Mouse (Mus musculus) embryonic fibroblast, embryonic 13.5 days (primary cell): Measurements from ENCODE around the gene Tsc22d4.

Experiments
- CTCF ChIP-seq: IDR thresholded peaks from 2 replicates; pipeline ENCODE4 v1.5.1; 2011; ENCODE audit warnings: mild to moderate bottlenecking, control low read depth, low read length, moderate library complexity, borderline replicate concordance; ENCODE audit not compliant: insufficient read depth
- POLR2A ChIP-seq: IDR thresholded peaks from 2 replicates; pipeline ENCODE4 v1.6.1; 2011; ENCODE audit warnings: low read depth, mild to moderate bottlenecking, control low read depth, low read length, moderate library complexity

DNA sequence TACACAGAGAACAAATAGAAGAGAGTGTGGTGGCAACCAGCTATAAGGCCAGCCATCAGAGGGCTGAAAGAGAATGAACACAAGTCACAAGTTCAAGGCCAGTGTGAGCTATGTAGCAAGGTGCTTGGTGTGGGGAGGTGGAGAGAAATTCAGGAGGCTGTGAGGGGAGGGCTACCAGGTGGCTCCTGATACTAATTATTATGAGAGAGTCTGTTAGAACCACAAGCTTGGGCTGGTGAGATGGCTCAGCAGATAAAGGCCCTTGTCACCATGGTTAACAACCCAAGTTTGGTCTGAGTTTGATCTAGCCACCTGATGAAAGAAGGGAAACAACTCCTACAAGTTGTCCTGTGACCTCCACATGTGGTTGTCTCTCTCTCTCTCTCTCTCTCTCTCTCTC lies 27.2 kb downstream of the Tsc22d4 start:
- TF ChIP-seq CTCF (no peak), POLR2A (no peak)
